ENCODE assay signal across 25 mouse cellular contexts in the genomic region with DNA sequence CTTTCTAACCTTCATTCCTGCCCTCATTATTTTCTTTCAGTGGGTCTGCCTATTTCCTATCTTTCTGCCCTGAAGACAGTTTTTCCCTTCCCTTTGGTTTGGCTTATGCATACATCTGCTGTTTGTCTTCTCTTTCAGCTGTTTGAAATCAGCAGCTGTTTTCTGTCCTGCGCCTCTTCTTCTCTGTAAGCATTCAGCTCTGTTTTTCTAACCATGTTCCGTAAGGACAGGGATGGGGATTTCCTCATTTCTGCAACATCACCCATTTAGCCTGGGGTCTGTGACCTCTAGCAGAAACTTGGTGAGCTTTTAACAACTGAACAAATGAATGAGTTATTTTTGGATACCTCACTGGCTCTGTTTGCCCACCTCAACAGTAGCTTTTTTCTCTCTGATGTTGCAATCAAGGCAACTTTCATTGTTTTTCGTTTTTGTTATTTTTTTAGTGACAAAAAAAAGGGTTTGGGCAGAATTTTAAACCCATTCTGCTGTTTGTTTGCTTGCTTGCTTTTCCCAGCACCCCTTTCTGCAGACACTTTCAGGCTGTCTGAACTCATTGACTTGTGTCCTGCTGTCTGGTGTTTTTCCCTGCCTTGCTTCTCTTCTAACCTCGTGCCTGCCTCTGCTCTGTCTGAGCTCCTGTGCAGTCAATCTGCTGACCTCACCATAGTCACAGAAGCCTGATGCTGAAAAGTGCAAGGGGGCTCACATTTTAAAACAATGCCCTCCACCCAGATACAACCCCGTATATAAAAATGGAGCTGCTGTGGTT. TPM values are rescaled to one million over a fixed set of nuclear protein-coding genes. Genes with fewer than 3 reads are reported as not detected.
DNase-seq lines count a peak whose midpoint lies in the region; ATAC-seq and TF ChIP-seq lines count a peak whose summit lies in the region.
"Had no signal": no experiment of that assay in that cellular context is flagged by ENCODE, and none has a peak within 500 bp of the region (broad histone marks: within the 10 kb centered on the region; RNA-seq: fewer than 3 reads in every experiment).

No protein-coding gene starts in this region.

- no peak; the same call in 1 of the 2 replicates for TF ChIP-seq EP300 in CH12.LX (IDR thresholded peaks at IDR 0.05; ENCODE audit: low read length)

- no peaks in the 10 kb centered on the region for H3K36me3 ChIP-seq in kidney, embryonic 14.5 days (ENCODE audit: control insufficient read depth, insufficient read depth, low read length)
- H3K36me3 ChIP-seq in kidney, adult 2 months (ENCODE audit: control insufficient read depth, insufficient read depth, low read length) = no peaks in the 10 kb centered on the region
- H3K36me3 ChIP-seq in CH12.LX (replicated peaks in 1 of 2; ENCODE audit: control insufficient read depth in 1 of 2, insufficient read depth in 1 of 2, low read length in 1 of 2) = no peaks in the 10 kb centered on the region
- H3K36me3 ChIP-seq: embryonic facial prominence, embryonic 12.5 days; limb, embryonic 10.5 days; midbrain, embryonic 12.5 days; neural tube, embryonic 13.5 days had no signal

- TF ChIP-seq RAD21 in CH12.LX (IDR thresholded peaks at IDR 0.05; ENCODE audit: low read depth, low read length) = no peak

- H3K27ac ChIP-seq in kidney, embryonic 14.5 days (ENCODE audit: low read depth, low read length) = 0 out of 2 replicates have a peak overlapping the region, but pooled peaks have one; percentile 37
- H3K27ac ChIP-seq in kidney, adult 2 months (ENCODE audit: insufficient read depth, low read depth, low read length) = no peak overlapping the region
- no peak overlapping the region for H3K27ac ChIP-seq in CH12.LX (ENCODE audit: insufficient read depth, low read depth)
- H3K27ac ChIP-seq: embryonic facial prominence, embryonic 12.5 days; hindbrain, postnatal 0 days; midbrain, embryonic 12.5 days; neural tube, embryonic 13.5 days had no signal

- H3K4me2 ChIP-seq in kidney, embryonic 14.5 days (replicated peaks; ENCODE audit: low read depth, low read length) = no peak overlapping the region
- peak overlapping the region; percentile 14; the same call in 1 of the 2 replicates for H3K4me2 ChIP-seq in CH12.LX (ENCODE audit: insufficient read depth, low read depth, poor library complexity, severe bottlenecking)
- H3K4me2 ChIP-seq: embryonic facial prominence, embryonic 12.5 days; liver, embryonic 11.5 days; midbrain, embryonic 12.5 days; neural tube, embryonic 13.5 days had no signal

- no peak for TF ChIP-seq CTCF in kidney, adult 2 months (conservative IDR thresholded peaks at IDR 0.05; ENCODE audit: insufficient read depth, insufficient read length, low read depth, low read length)
- no peak for TF ChIP-seq CTCF in CH12.LX (conservative IDR thresholded peaks at IDR 0.05 in 1 of 2, IDR thresholded peaks at IDR 0.05 in 1 of 2; ENCODE audit: low read depth in 2 of 2, low read length in 2 of 2)

- H3K4me1 ChIP-seq in kidney, embryonic 14.5 days (ENCODE audit: control insufficient read depth, insufficient read depth, low read length) = no peaks in the 10 kb centered on the region; the same call in 1 of the 2 replicates
- H3K4me1 ChIP-seq in kidney, adult 2 months (ENCODE audit: control insufficient read depth, insufficient read depth, low read length) = no peaks in the 10 kb centered on the region
- H3K4me1 ChIP-seq in CH12.LX (ENCODE audit: control insufficient read depth in 1 of 2, insufficient read depth in 2 of 2) = peaks cover 0 to 18% of the 10 kb centered on the region in 2 experiments; a peak in 1 of 4 replicates
- H3K4me1 ChIP-seq: embryonic facial prominence, embryonic 12.5 days; midbrain, embryonic 12.5 days; neural tube, embryonic 13.5 days had no signal

- H3K9me3 ChIP-seq in kidney, embryonic 14.5 days (ENCODE audit: control insufficient read depth, low read length) = no peaks in the 10 kb centered on the region
- peaks cover 3% of the 10 kb centered on the region for H3K9me3 ChIP-seq in CH12.LX (replicated peaks; ENCODE audit: low read length)
- H3K9me3 ChIP-seq: embryonic facial prominence, embryonic 12.5 days; limb, embryonic 10.5 days; midbrain, embryonic 12.5 days had no signal

- no peaks in the 10 kb centered on the region for H3K79me2 ChIP-seq in CH12.LX (replicated peaks; ENCODE audit: control insufficient read depth, extremely low read depth, insufficient read depth, poor library complexity, severe bottlenecking)

- in situ Hi-C loops in CH12.LX (cut with MboI; ENCODE audit: low pct_ligation_motif_present, low pct_unique_long_range_greater_than_20kb, low sequenced_read_pairs) = no loop called here

- no peak overlapping the region for H3K4me3 ChIP-seq in kidney, embryonic 14.5 days (ENCODE audit: low read length)
- no peak overlapping the region for H3K4me3 ChIP-seq in kidney, adult 2 months (ENCODE audit: insufficient read depth, low read depth, low read length)
- no peak overlapping the region for H3K4me3 ChIP-seq in CH12.LX (replicated peaks in 1 of 3; ENCODE audit: low read depth in 2 of 3, low read length in 2 of 3, poor library complexity in 1 of 3)
- H3K4me3 ChIP-seq: embryonic facial prominence, embryonic 12.5 days; limb, embryonic 10.5 days; midbrain, embryonic 12.5 days; neural tube, embryonic 13.5 days had no signal

- dilution Hi-C loops in CH12.LX (cut with MboI; ENCODE audit: extremely low pct_ligation_motif_present, extremely low pct_unique_long_range_greater_than_20kb, low sequenced_read_pairs) = no loop called here

- intact Hi-C loops in heart, postnatal 36 days (cut with DNase I) = no loop called here

- no peaks in the 10 kb centered on the region for H3K27me3 ChIP-seq in kidney, embryonic 14.5 days (ENCODE audit: control insufficient read depth, insufficient read depth, low read length)
- H3K27me3 ChIP-seq in kidney, adult 2 months (replicated peaks; ENCODE audit: control insufficient read depth, insufficient read depth, low read length) = no peaks in the 10 kb centered on the region
- H3K27me3 ChIP-seq in CH12.LX (replicated peaks) = no peaks in the 10 kb centered on the region
- H3K27me3 ChIP-seq: embryonic facial prominence, embryonic 12.5 days; midbrain, embryonic 12.5 days; neural tube, embryonic 13.5 days had no signal

- no peak for TF ChIP-seq POLR2A in kidney, adult 2 months (IDR thresholded peaks at IDR 0.05; ENCODE audit: low read depth, low read length)
- no peak for TF ChIP-seq POLR2A in CH12.LX (IDR thresholded peaks at IDR 0.05; ENCODE audit: low read depth, low read length)

- no peak for ATAC-seq in kidney, embryonic 14.5 days (ENCODE audit: low FRiP score, low TSS enrichment)
- ATAC-seq: forebrain, embryonic 16.5 days; hindbrain, postnatal 0 days had no signal

- no peak overlapping the region for H3K9ac ChIP-seq in kidney, embryonic 14.5 days (ENCODE audit: low read depth, low read length)
- no peak overlapping the region for H3K9ac ChIP-seq in CH12.LX (ENCODE audit: insufficient read depth, low read depth)
- H3K9ac ChIP-seq: embryonic facial prominence, embryonic 12.5 days; midbrain, embryonic 12.5 days; neural tube, embryonic 13.5 days had no signal

- WGBS in kidney, embryonic 14.5 days = 52% methylated on average over 5 of the region's 5 CpGs
- 54% methylated on average over 5 of the region's 5 CpGs for WGBS in kidney, adult 2 months

- DNase-seq in heart, adult 11 months = peak; percentile 93
- DNase-seq in heart, postnatal 36 days = no peak
- no peak for DNase-seq in kidney, adult 2 months
- DNase-seq in CH12.LX (ENCODE audit: extremely low read depth) = peak; percentile 6
- DNase-seq in lung, postnatal 14 days = peak; percentile 22
- no peak for DNase-seq in gastrocnemius, postnatal 10 days
- DNase-seq: adrenal gland, postnatal 10 days; cerebellum, adult 11 months; cerebellum, postnatal 36 days; spleen, adult 18-20 months; thymus, postnatal 25 days had no signal

TF ChIP-seq in CH12.LX, 34 proteins besides CTCF, POLR2A, EP300 and RAD21:
- TF ChIP-seq MAX (IDR thresholded peaks at IDR 0.05; ENCODE audit: low read length) (no peak), NRF1 (IDR thresholded peaks at IDR 0.05; ENCODE audit: low read depth, low read length) (no peak), TCF12 (IDR thresholded peaks at IDR 0.05; ENCODE audit: low read depth, low read length) (0 out of 2 replicates have a peak, but pooled peaks have one; percentile 16), MAZ (IDR thresholded peaks at IDR 0.05; ENCODE audit: low read depth, low read length) (no peak), KAT2A (IDR thresholded peaks at IDR 0.05; ENCODE audit: insufficient replicate concordance, low read length) (no peak), RCOR1 (conservative IDR thresholded peaks at IDR 0.05; ENCODE audit: low read depth, low read length) (no peak), SMC3 (IDR thresholded peaks at IDR 0.05; ENCODE audit: low read depth, low read length) (no peak), ZMIZ1 (IDR thresholded peaks at IDR 0.05; ENCODE audit: low read depth, low read length) (no peak), MEF2A (IDR thresholded peaks at IDR 0.05; ENCODE audit: borderline replicate concordance, low read depth, low read length) (0 out of 2 replicates have a peak, but pooled peaks have one; percentile 30), ETS1 (conservative IDR thresholded peaks at IDR 0.05; ENCODE audit: low read depth, low read length) (peak; percentile 47; the same call in 1 of the 2 replicates), BHLHE40 (IDR thresholded peaks at IDR 0.05; ENCODE audit: low read depth, low read length) (no peak)

RNA-seq across cellular contexts. Expression of a gene that starts 14.8 kb away (rescaled TPM):
- not detected for total RNA-seq in heart, postnatal 36 days (2021)
- polyA plus RNA-seq in kidney, embryonic 14.5 days (2014; fragmentation: Nextera tagmentation; extraction: Ambion mirVana) = not detected in 2 replicates
- polyA plus RNA-seq in kidney, adult 2 months (2012; rRNA removed) = not detected in 2 replicates
- total RNA-seq in CH12.LX (2012; rRNA removed) (not detected in 2 replicates), CH12.LX (2014; rRNA removed) (not detected in 2 replicates)
- polyA plus RNA-seq in CH12.LX (2012; ENCODE audit: insufficient read length, low read depth) = not detected in 2 replicates
- not detected for total RNA-seq in gastrocnemius, postnatal 10 days (2021)
- total RNA-seq: adrenal gland, postnatal 10 days; gastrocnemius, adult 18-20 months; heart, adult 18-20 months; heart, postnatal 25 days; hindbrain, postnatal 0 days; layer of hippocampus, adult 18-20 months; left cerebral cortex, adult 18-20 months had no signal
- polyA plus RNA-seq: brain, embryonic 14.5 days; embryonic facial prominence, embryonic 12.5 days; forebrain, embryonic 16.5 days; hindbrain, postnatal 0 days; limb, embryonic 10.5 days; liver, embryonic 11.5 days; midbrain, embryonic 12.5 days; neural tube, embryonic 13.5 days had no signal

RNA-seq across cellular contexts. Expression of a gene that starts 39.7 kb away (rescaled TPM):
- total RNA-seq in heart, postnatal 36 days (2021) = 10 to 100 TPM; 28.0 to 54.6 TPM
- polyA plus RNA-seq in kidney, embryonic 14.5 days (2014; fragmentation: Nextera tagmentation; extraction: Ambion mirVana) = 0.15 and 0.41 TPM in 2 replicates
- 1.2 and 1.9 TPM in 2 replicates for polyA plus RNA-seq in kidney, adult 2 months (2012; rRNA removed)
- total RNA-seq in CH12.LX (2012; rRNA removed) (not detected in 2 replicates), CH12.LX (2014; rRNA removed) (not detected in 2 replicates)
- 0.12 TPM in 1 of 2 replicates, not detected in the other for polyA plus RNA-seq in CH12.LX (2012; ENCODE audit: insufficient read length, low read depth)
- 1 to 10 TPM; 2.0 to 7.1 TPM for total RNA-seq in gastrocnemius, postnatal 10 days (2021)

Comparison
In these comparisons a context has a peak if more than half of its experiments do, and no peak if none do; other contexts are left out.
1. DNase-seq: peak in heart, adult 11 months (single experiment), CH12.LX (single experiment) and lung, postnatal 14 days (single experiment); none in heart, postnatal 36 days (0 of 2), kidney, adult 2 months (single experiment) and gastrocnemius, postnatal 10 days (single experiment).